Mouse (Mus musculus) CD4-positive, CD25-positive, alpha-beta regulatory T cell, adult 2 months (primary cell): ENCODE results near the gene Kir3dl1.
"Not testable (repeated sequence)": the region's sequence is repeated elsewhere in the genome, so short reads cannot be mapped to it uniquely, and the experiment has no call there.

Experiments
- DNase-seq: peaks from one replicate; pipeline ENCODE4 v3.0.0-alpha.2; 2012; ENCODE audit warnings: low read depth, low spot score

Kir3dl1 gene

GRCm38 (mm10) chrX:136517699-136518098 is at the start of gene Kir3dl1:
Gene Kir3dl1 (plus strand): TSS chrX:136517999.
- not testable (repeated sequence) for DNase-seq

GRCm38 (mm10) chrX:136543956-136544355 is 26.2 kb downstream of the Kir3dl1 start, which contains the start of gene Kir3dl2:
Gene Kir3dl2 (minus strand): TSS chrX:136544056.
- DNase-seq, result not testable (repeated sequence)

- DNase-seq, result not testable (repeated sequence)
Measured at GRCm38 (mm10) chrX:136569094-136569493, 51.3 kb downstream of the Kir3dl1 start.
